Mouse (Mus musculus) gastrocnemius, adult 18-20 months (tissue): ENCODE results near the gene Trmt13. TPM values are rescaled to one million over a fixed set of nuclear protein-coding genes. Genes with fewer than 3 reads are reported as not detected.
"Not testable (repeated sequence)": the region's sequence is repeated elsewhere in the genome, so short reads cannot be mapped to it uniquely, and the experiment has no call there.

Experiments
- DNase-seq: peaks from one replicate; pipeline ENCODE4 v3.0.0; 2021; ENCODE audit warnings: low spot score
- total RNA-seq, 2 experiments: library from RNA; stranded (reverse); gene quantifications; 2 replicates each; pipeline ENCODE4 v1.2.3; 2021

The Trmt13 gene
- total RNA-seq, 2 experiments from 2014 or later = 3.3 to 4.6 TPM

GRCm38 (mm10) chr3:116634091-116634490 is 19.7 kb upstream of the Trmt13 start:
- DNase-seq = no peak

GRCm38 (mm10) chr3:116632971-116633370 is 18.6 kb upstream of the Trmt13 start:
- DNase-seq = no peak

GRCm38 (mm10) chr3:116631459-116631858 is 17.1 kb upstream of the Trmt13 start:
- no peak for DNase-seq

- no peak for DNase-seq
Observed at GRCm38 (mm10) chr3:116622641-116623040, 8.3 kb upstream of the Trmt13 start.

GRCm38 (mm10) chr3:116620636-116621370 is 6.4 kb upstream of the Trmt13 start:
- no peak for DNase-seq

- DNase-seq = no peak
Observed at GRCm38 (mm10) chr3:116618855-116619254, 4.5 kb upstream of the Trmt13 start.

GRCm38 (mm10) chr3:116615318-116616068 is 1.1 kb upstream of the Trmt13 start:
- DNase-seq = no peak

GRCm38 (mm10) chr3:116604570-116604969 is 9.8 kb downstream of the Trmt13 start:
- no peak for DNase-seq

GRCm38 (mm10) chr3:116601781-116602180 is 12.6 kb downstream of the Trmt13 start:
- DNase-seq = no peak

- DNase-seq = no peak
Observed at GRCm38 (mm10) chr3:116601005-116601404, 13.4 kb downstream of the Trmt13 start.

GRCm38 (mm10) chr3:116599705-116600104 is 14.7 kb downstream of the Trmt13 start:
- DNase-seq = no peak

GRCm38 (mm10) chr3:116595603-116595991 is 18.8 kb downstream of the Trmt13 start:
- DNase-seq = no peak

- peak; percentile 99 for DNase-seq
Observed at GRCm38 (mm10) chr3:116594728-116595602, 19.4 kb downstream of the Trmt13 start, which contains the start of gene Sass6. Gene Sass6, plus strand, starts transcription at chr3:116594982.

- DNase-seq = no peak
Observed at GRCm38 (mm10) chr3:116594076-116594727, 20.2 kb downstream of the Trmt13 start.

GRCm38 (mm10) chr3:116582201-116582600 is 32.2 kb downstream of the Trmt13 start:
- no peak for DNase-seq

- no peak for DNase-seq
Observed at GRCm38 (mm10) chr3:116577286-116577685, 37.1 kb downstream of the Trmt13 start.

- DNase-seq = no peak
Observed at GRCm38 (mm10) chr3:116570628-116571027, 43.8 kb downstream of the Trmt13 start.

GRCm38 (mm10) chr3:116563095-116563492 is 51.3 kb downstream of the Trmt13 start:
- no peak for DNase-seq

- peak; percentile 40 for DNase-seq
Observed at GRCm38 (mm10) chr3:116562408-116563094, 51.8 kb downstream of the Trmt13 start, which contains the start of gene Lrrc39. Gene Lrrc39, plus strand, starts transcription at chr3:116562973.

GRCm38 (mm10) chr3:116561315-116561714 is 53.1 kb downstream of the Trmt13 start:
- not testable (repeated sequence) for DNase-seq
